Mouse (Mus musculus) lung, postnatal 0 days (tissue): ENCODE data around the gene Adam34.

Experiments
- CTCF ChIP-seq: IDR thresholded peaks from 2 replicates; pipeline ENCODE4 v1.5.1; 2016; ENCODE audit warnings: antibody characterized with exemption, mild to moderate bottlenecking
- EP300 ChIP-seq: IDR thresholded peaks from 2 replicates; pipeline ENCODE4 v1.6.1; 2016; ENCODE audit warnings: antibody characterized with exemption, mild to moderate bottlenecking, control low read depth

DNA sequence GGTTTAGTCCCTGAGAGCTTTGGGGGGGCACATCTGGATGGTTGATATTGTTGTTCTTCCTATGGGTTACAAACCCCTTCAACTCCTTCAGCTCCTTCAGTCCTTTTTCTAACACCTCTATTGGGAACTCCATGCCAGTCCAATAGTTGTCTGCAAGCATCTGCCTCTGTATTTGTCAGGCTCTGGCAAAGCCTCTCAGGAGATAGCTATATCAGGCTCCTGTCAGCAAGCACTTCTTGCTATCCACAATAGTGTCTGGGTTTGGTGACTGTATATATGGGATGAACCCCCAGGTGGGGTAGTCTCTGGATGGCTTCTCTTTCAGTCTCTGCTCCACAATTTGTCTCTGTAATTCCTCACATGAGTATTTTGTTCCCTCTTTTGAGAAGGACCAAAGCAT lies at the start of gene Adam34:
- TF ChIP-seq CTCF (no peak), EP300 (no peak)
